Mouse (Mus musculus) ES-CJ7 (cell line): Measurements from ENCODE around the gene Slc10a3.
"Not testable (repeated sequence)": the region's sequence is repeated elsewhere in the genome, so short reads cannot be mapped to it uniquely, and the experiment has no call there.

Experiments used
- DNase-seq: peaks from one replicate; pipeline ENCODE4 v3.0.0; 2011; ENCODE audit warnings: low read depth, low spot score

The Slc10a3 gene

DNA sequence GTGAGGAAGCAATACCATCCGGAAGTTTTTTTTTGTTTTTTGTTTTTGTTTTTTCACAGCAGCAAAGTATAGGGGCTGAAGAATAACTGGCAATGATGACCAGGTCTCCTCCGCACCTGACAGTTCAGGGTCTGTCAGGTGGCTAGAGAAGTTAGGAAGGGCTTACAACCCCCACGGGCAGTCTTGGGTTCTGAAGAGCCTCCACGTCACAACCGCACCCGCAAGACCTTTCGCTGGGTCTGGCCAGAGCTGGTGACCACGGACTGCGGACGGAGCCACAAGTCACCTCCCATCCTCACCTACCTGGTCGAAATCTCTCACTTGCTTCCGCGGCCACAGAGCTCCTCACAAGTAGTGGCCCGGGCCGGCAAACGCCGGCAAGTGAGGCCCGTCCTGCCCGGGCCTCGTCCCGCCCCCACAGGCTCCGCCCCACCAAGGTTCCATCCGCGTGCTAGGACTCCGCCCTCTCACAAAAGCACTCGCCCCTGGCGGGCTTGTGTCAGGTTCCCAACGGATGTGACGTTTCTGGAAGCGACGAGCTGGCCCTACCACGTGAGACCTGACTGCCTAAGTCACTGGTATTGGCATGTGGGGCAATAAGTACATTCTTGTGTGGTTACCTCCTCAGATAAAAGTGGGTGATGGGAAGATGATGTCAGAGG, at the start of gene Slc10a3, which contains the start of gene Ubl4a:
Slc10a3 (minus strand) TSS at position 462 of the 662 bp plus-strand sequence.
Ubl4a (minus strand) TSS at position 331 of the 662 bp plus-strand sequence.
- DNase-seq: peak; percentile 91

DNA sequence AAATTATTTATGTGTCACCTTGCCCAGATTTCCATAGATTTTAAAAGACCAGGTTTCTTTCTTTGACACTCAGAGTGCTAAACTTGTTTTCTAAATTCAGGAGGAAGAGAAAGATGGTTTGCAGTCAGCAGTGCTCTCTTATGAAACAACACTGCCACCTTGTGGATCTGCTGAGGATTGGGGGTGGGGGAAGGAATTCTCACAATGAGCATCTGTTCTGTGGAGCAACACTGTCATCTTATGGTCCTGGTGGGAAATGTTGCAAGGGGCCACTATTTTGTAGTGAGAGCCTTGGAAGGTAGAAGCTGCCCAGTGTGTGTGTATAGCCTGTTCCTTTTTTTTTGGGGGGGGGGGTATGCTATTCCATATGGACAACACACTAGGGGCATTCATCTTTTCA, 40.2 kb upstream of the Slc10a3 start:
- peak; percentile 63 for DNase-seq

- no peak for DNase-seq
These were observed 35.2 kb upstream of the Slc10a3 start for GRCm38 (mm10) chrX:74408340-74408739.

DNA sequence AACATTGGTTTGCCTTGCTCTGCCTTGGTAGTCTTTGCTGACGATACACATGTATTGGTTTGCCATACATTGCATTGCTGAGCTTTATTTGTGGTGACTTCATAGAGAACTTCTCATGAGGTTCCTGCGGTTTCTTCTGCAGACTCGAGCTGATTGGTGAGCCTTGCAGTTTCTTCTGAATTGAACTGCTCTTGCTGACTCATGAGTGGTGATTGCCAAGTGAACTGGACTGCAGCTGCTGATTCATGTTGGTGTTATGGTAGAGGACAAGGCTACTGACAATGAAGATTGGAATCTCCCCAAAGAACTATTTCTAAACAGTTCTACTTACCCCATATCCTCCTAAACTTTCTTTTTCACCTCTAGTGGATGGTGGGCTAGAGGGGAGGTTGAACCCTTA, 27.0 kb upstream of the Slc10a3 start:
- DNase-seq: no peak

- DNase-seq: peak; percentile 87
These were observed 19.6 kb upstream of the Slc10a3 start, which contains the start of the genes Fam3a and Ikbkg for GRCm38 (mm10) chrX:74392535-74393443. TSS of gene Fam3a (minus strand) at chrX:74393272. TSS of gene Ikbkg (plus strand) at chrX:74393290.

DNA sequence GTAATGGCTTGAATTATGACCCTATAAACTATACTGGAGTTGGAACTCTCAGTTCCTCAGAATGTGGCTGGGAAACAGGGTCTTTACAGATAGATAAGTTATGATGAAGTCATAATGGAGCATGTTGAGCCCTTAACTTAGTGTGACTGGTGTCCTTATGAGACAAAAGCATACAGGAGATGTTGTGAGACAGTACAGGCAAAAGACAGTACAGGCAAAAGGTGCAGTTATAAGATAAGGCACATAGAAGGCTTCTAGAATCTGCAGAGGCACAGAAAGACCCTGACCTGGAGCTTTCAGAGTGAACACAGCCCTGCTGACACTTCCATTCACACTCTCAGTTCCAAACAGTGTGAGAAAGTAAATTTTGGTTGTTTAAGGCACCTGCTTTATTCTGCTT, 15.0 kb upstream of the Slc10a3 start:
- no peak for DNase-seq

GRCm38 (mm10) chrX:74384451-74384850, 11.3 kb upstream of the Slc10a3 start:
- DNase-seq: no peak

GRCm38 (mm10) chrX:74368209-74368909, 4.8 kb downstream of the Slc10a3 start:
- peak; percentile 40 for DNase-seq

- DNase-seq: no peak
These were observed 5.6 kb downstream of the Slc10a3 start for GRCm38 (mm10) chrX:74367512-74367911.

GRCm38 (mm10) chrX:74359171-74359570, 14.0 kb downstream of the Slc10a3 start:
- DNase-seq: no peak

DNA sequence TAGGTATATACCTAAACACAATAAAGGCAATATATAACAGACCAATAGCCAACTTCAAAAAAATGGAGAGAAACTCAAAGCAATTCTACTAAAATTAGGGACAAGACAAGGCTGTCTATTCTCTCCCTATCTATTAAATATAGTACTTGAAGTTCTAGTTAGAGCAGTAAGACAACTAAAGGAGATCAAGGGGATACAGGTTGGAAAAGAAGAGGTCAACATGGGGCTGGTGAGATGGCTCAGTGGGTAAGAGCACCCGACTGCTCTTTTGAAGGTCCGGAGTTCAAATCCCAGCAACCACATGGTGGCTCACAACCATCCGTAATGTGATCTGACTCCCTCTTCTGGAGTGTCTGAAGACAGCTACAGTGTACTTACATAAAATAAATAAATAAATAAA, 16.1 kb downstream of the Slc10a3 start:
- not testable (repeated sequence) for DNase-seq

DNA sequence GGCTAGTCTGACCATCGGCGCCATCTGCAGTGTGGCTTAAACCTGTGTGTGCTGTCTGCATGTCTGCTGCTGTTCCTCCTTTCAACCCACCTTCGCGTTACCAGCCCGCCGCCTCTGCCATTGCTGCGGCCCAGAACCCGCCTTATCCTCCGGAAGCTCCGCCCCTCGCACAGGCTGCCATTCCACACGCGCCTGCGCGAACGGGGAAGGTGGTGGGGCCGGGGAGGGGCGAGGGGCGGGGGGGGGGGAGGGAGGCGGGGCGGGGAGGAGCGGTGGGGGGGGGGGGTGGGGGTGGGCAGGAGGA, 19.7 kb downstream of the Slc10a3 start, which contains the start of gene Lage3:
Lage3 (minus strand) TSS at position 152 of the 304 bp plus-strand sequence.
- DNase-seq: peak; percentile 62

DNA sequence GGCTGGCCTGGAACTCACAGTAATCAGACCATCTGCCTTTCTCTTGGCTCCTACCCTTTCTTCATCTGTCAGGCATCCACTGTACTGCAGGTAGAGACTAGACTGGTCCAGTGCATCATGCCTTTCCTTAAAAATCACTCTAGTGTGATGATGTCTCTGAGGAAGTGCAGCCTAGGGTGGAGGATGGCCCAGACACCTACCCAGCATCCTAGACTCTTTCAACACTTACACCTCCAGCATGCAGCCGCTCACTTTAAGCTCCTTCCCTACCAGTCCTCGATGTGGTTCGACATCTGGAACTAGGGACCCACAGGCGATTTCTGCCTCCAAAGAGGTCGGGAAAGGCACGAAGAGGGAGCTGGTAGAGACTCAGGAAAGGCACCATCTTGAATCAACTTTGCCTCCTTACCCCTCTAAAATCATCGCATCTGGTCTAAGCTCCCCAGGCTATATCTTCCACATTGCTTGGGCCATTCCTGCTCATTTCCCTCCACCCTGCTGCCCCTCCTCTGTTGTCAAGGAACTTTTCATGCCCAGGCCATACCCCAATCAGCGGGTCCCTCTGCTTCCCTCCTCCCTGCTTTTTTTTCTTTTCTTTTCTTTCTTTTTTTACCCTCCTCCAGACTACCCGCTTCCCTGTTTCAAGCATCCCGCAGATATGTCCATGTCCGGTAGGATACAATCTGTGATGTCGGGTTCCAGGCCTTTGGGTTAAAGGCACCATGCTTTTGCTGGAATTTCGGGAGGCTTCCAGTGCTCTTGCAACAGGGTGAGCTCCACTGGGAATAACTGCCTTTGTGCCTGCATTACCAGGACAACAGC, 20.3 kb downstream of the Slc10a3 start:
- DNase-seq: no peak

- no peak for DNase-seq
These were observed 42.8 kb downstream of the Slc10a3 start for GRCm38 (mm10) chrX:74330166-74330930.

DNA sequence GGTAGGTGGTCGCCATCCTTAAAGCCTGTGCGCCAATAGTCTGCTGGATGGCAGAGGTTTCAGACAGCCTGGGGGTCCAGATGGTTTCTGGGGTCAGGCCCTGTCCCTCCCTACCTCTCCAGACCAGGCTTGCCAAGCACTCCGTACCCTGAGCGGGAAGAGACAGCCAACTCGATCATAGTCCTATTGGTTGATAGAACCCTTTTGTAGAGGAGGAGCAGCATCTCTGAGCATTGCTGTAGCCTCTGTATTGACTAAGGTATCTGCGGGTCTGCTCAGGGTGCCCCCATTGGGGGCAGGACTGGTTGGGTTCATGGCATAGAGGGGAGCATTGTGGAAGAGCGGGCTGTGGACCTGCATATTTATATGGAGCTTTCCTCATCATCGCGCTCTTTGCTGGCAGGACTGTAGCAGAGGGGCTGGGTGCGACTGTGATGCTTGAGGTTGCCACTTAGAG, 43.9 kb downstream of the Slc10a3 start:
- DNase-seq: no peak

GRCm38 (mm10) chrX:74328725-74329161, 44.4 kb downstream of the Slc10a3 start, which contains the start of gene Plxna3:
TSS of gene Plxna3 (plus strand) at chrX:74329066.
- DNase-seq: peak; percentile 62
